Mouse (Mus musculus): ENCODE data around the gene Ccdc186. TPM values are rescaled to one million over a fixed set of nuclear protein-coding genes. Genes with fewer than 3 reads are reported as not detected.

Gene Ccdc186
- polyA plus RNA-seq (2014; fragmentation: Illumina TruSeq; extraction: RNeasy Lipid Tissue Mini Kit (QIAGEN cat#74804); ENCODE audit: low read depth, low replicate concordance) = 52.3 TPM

GRCm38 (mm10) chr19:56821798-56822447 is at the start of gene Ccdc186:
Ccdc186 (minus strand) TSS chr19:56822190.

GRCm38 (mm10) chr19:56826047-56826631 is 4.1 kb upstream of the Ccdc186 start, which contains the start of gene Tdrd1:
Tdrd1 (plus strand) TSS chr19:56826209.

Other genes starting within 250 kb of the Ccdc186 start
- gene Adrb1, start 100.0 kb downstream of the Ccdc186 start, polyA plus RNA-seq (2014; fragmentation: Illumina TruSeq; extraction: RNeasy Lipid Tissue Mini Kit (QIAGEN cat#74804); ENCODE audit: low read depth, low replicate concordance) = 1.1 TPM
- not detected for gene Tdrd1, start 4.0 kb upstream of the Ccdc186 start, polyA plus RNA-seq (2014; fragmentation: Illumina TruSeq; extraction: RNeasy Lipid Tissue Mini Kit (QIAGEN cat#74804); ENCODE audit: low read depth, low replicate concordance)
- 3.6 TPM for gene Vwa2, start 52.1 kb upstream of the Ccdc186 start, polyA plus RNA-seq (2014; fragmentation: Illumina TruSeq; extraction: RNeasy Lipid Tissue Mini Kit (QIAGEN cat#74804); ENCODE audit: low read depth, low replicate concordance)
- 11.7 TPM for gene Afap1l2, start 186.0 kb upstream of the Ccdc186 start, polyA plus RNA-seq (2014; fragmentation: Illumina TruSeq; extraction: RNeasy Lipid Tissue Mini Kit (QIAGEN cat#74804); ENCODE audit: low read depth, low replicate concordance)